Mouse (Mus musculus): ENCODE data around the gene Acer1. TPM values are rescaled to one million over a fixed set of nuclear protein-coding genes. Genes with fewer than 3 reads are reported as not detected.

The Acer1 gene
- total RNA-seq (2012; rRNA removed): not detected in 2 replicates
- not detected in 2 replicates for total RNA-seq (2014; rRNA removed)
- not detected in 2 replicates for polyA plus RNA-seq (2012; ENCODE audit: insufficient read length, low read depth)

- H3K4me2 ChIP-seq (ENCODE audit: insufficient read depth, low read depth, poor library complexity, severe bottlenecking): no peak within 1 kb of the TSS
- no peak within 1 kb of the TSS for H3K9ac ChIP-seq (ENCODE audit: insufficient read depth, low read depth)
- in situ Hi-C loops (cut with MboI; ENCODE audit: low pct_ligation_motif_present, low pct_unique_long_range_greater_than_20kb, low sequenced_read_pairs): no loop called here
- H3K27me3 ChIP-seq (replicated peaks): no peaks in the 10 kb centered on the region
- dilution Hi-C loops (cut with MboI; ENCODE audit: extremely low pct_ligation_motif_present, extremely low pct_unique_long_range_greater_than_20kb, low sequenced_read_pairs): no loop called here
- 0 out of 4 replicates have a peak, but pooled peaks cover 0 to 3% of the 10 kb centered on the region in 2 experiments for H3K4me1 ChIP-seq (ENCODE audit: control insufficient read depth in 1 of 2, insufficient read depth in 2 of 2)
- H3K27ac ChIP-seq (ENCODE audit: insufficient read depth, low read depth): no peak within 1 kb of the TSS
- no peaks in the 10 kb centered on the region for H3K9me3 ChIP-seq (replicated peaks; ENCODE audit: low read length)
- DNase-seq (ENCODE audit: extremely low read depth): no peak
- no peaks in the 10 kb centered on the region for H3K79me2 ChIP-seq (replicated peaks; ENCODE audit: control insufficient read depth, extremely low read depth, insufficient read depth, poor library complexity, severe bottlenecking)
- no peak within 1 kb of the TSS for H3K4me3 ChIP-seq (replicated peaks in 1 of 3; ENCODE audit: low read depth in 2 of 3, low read length in 2 of 3, poor library complexity in 1 of 3)
- TF ChIP-seq ZNF384 (IDR thresholded peaks at IDR 0.05; ENCODE audit: low read depth, low read length) (no peak), MAZ (IDR thresholded peaks at IDR 0.05; ENCODE audit: low read depth, low read length) (no peak), CHD2 (IDR thresholded peaks at IDR 0.05; ENCODE audit: low read length) (no peak), RAD21 (IDR thresholded peaks at IDR 0.05; ENCODE audit: low read depth, low read length) (no peak), MAFK (IDR thresholded peaks at IDR 0.05; ENCODE audit: insufficient replicate concordance, low read length) (no peak), BHLHE40 (IDR thresholded peaks at IDR 0.05; ENCODE audit: low read depth, low read length) (no peak), MXI1 (IDR thresholded peaks at IDR 0.05; ENCODE audit: low read depth, low read length) (no peak), GABPA (IDR thresholded peaks at IDR 0.05; ENCODE audit: insufficient replicate concordance, low read depth, low read length) (no peak), SIN3A (IDR thresholded peaks at IDR 0.05; ENCODE audit: low read length) (no peak), ZMIZ1 (IDR thresholded peaks at IDR 0.05; ENCODE audit: low read depth, low read length) (no peak), KAT2A (IDR thresholded peaks at IDR 0.05; ENCODE audit: insufficient replicate concordance, low read length) (no peak), TCF12 (IDR thresholded peaks at IDR 0.05; ENCODE audit: low read depth, low read length) (no peak), MAX (IDR thresholded peaks at IDR 0.05; ENCODE audit: low read length) (no peak), ELF1 (IDR thresholded peaks at IDR 0.05; ENCODE audit: low read depth, low read length) (no peak), JUND (conservative IDR thresholded peaks at IDR 0.05; ENCODE audit: low read depth, low read length) (no peak), MYC (IDR thresholded peaks at IDR 0.05; ENCODE audit: low read depth, low read length) (no peak), ETS1 (conservative IDR thresholded peaks at IDR 0.05; ENCODE audit: low read depth, low read length) (no peak), UBTF (IDR thresholded peaks at IDR 0.05; ENCODE audit: low read depth, low read length) (no peak), HCFC1 (IDR thresholded peaks at IDR 0.05; ENCODE audit: low read depth, low read length) (no peak), ZC3H11A (IDR thresholded peaks at IDR 0.05; ENCODE audit: low read depth, low read length) (no peak)
- no peaks in the 10 kb centered on the region for H3K36me3 ChIP-seq (replicated peaks in 1 of 2; ENCODE audit: control insufficient read depth in 1 of 2, insufficient read depth in 1 of 2, low read length in 1 of 2)
Observed at GRCm38 (mm10) chr17:56982013-56982412, at the start of gene Acer1. TSS of gene Acer1 (minus strand) at chr17:56982126.

All from CH12.LX (cell line).